Mouse (Mus musculus) stomach, embryonic 14.5 days (tissue): ENCODE measurements at regions not wholly inside any gene's neighbourhood (a gene's known extent, or its start where the extent isn't known, plus 50 kb on each side); places are given as distances from the start of the nearest gene placed in this dataset.

Experiments
- ATAC-seq: fragments of 200-750 bp; cut with Nextera tagmentation; 2 replicates; pipeline ENCODE4 v1.8.0; 2017; ENCODE audit warnings: low read depth, moderate TSS enrichment; ENCODE audit not compliant: insufficient number of reproducible peaks, insufficient read depth, low FRiP score
- H3K27ac ChIP-seq: fragments of 300-500 bp; sonication (generic); 2 replicates; pipeline ENCODE4 v1.5.1; 2014; ENCODE audit warnings: mild to moderate bottlenecking, low read length, moderate library complexity, mixed read lengths
- H3K27me3 ChIP-seq: fragments of 300-500 bp; sonication (generic); 2 replicates; pipeline ENCODE4 v1.6.1; 2014; ENCODE audit warnings: low read length, control low read depth, mixed read lengths; ENCODE audit not compliant: control insufficient read depth, insufficient read depth
- H3K36me3 ChIP-seq: fragments of 300-500 bp; sonication (generic); 2 replicates; pipeline ENCODE4 v1.6.1; 2014; ENCODE audit warnings: mild to moderate bottlenecking, control low read depth, low read length, moderate library complexity, mixed read lengths; ENCODE audit not compliant: control insufficient read depth, insufficient read depth
- H3K4me1 ChIP-seq: fragments of 300-500 bp; sonication (generic); 2 replicates; pipeline ENCODE4 v1.6.1; 2014; ENCODE audit warnings: low read length, control low read depth, mixed read lengths; ENCODE audit not compliant: control insufficient read depth, insufficient read depth
- H3K4me2 ChIP-seq: fragments of 300-500 bp; sonication (generic); replicated peaks from 2 replicates; pipeline ENCODE4 v1.6.1; 2014; ENCODE audit warnings: low read depth, low read length, control low read depth
- H3K4me3 ChIP-seq: fragments of 300-500 bp; sonication (generic); 2 replicates; pipeline ENCODE4 v1.5.1; 2014; ENCODE audit warnings: low read depth, low read length, control low read depth
- H3K9ac ChIP-seq: fragments of 300-500 bp; sonication (generic); replicated peaks from 2 replicates; pipeline ENCODE4 v1.6.1; 2014; ENCODE audit warnings: low read depth, mild to moderate bottlenecking, control low read depth, low read length, moderate library complexity, mixed read lengths
- H3K9me3 ChIP-seq: fragments of 300-500 bp; sonication (generic); 2 replicates; pipeline ENCODE4 v1.6.1; 2016; ENCODE audit warnings: low read depth, low read length, control low read depth; ENCODE audit not compliant: control insufficient read depth
- WGBS: fragments of 180-500 bp; shearing (Covaris S2); extraction: QIAGEN DNeasy Blood & Tissue Kit; methylation state at CpG from one replicate; pipeline ENCODE4 v1.1.7; 2014; 5-methylcytosine and 5-hydroxymethylcytosine counted together

- Histone ChIP-seq H3K4me1 (peaks cover 5% of the 10 kb centered on the region; the same call in 1 of the 2 replicates), H3K36me3 (no peaks in the 10 kb centered on the region), H3K27me3 (no peaks in the 10 kb centered on the region), H3K27ac (no peak overlapping the region), H3K4me2 (no peak overlapping the region), H3K9ac (no peak overlapping the region), H3K9me3 (no peaks in the 10 kb centered on the region), H3K4me3 (no peak overlapping the region)
- WGBS: 93% methylated on average over 4 of the region's 4 CpGs
- ATAC-seq: no peak
Observed at GRCm38 (mm10) chr3:9349822-9350221, 260.1 kb downstream of the Zfp704 start.

GRCm38 (mm10) chr3:9347446-9347860 is 262.4 kb downstream of the Zfp704 start:
- no peaks in the 10 kb centered on the region for H3K36me3 ChIP-seq
- peak; percentile 71; the same call in 1 of the 2 replicates for ATAC-seq
- H3K27me3 ChIP-seq: no peaks in the 10 kb centered on the region
- peak overlapping the region; percentile 36 for H3K4me3 ChIP-seq
- H3K4me1 ChIP-seq: peaks cover 5% of the 10 kb centered on the region; the same call in 1 of the 2 replicates
- H3K9ac ChIP-seq: no peak overlapping the region; the same call in 1 of the 2 replicates
- H3K9me3 ChIP-seq: no peaks in the 10 kb centered on the region
- 5% methylated on average over 15 of the region's 15 CpGs for WGBS
- H3K4me2 ChIP-seq: peak overlapping the region; percentile 87
- H3K27ac ChIP-seq: no peak overlapping the region

- peaks cover 5% of the 10 kb centered on the region; the same call in 1 of the 2 replicates for H3K4me1 ChIP-seq
- no peak overlapping the region for H3K27ac ChIP-seq
- H3K4me3 ChIP-seq: peak overlapping the region; percentile 36
- ATAC-seq: peak; percentile 71; the same call in 1 of the 2 replicates
- no peaks in the 10 kb centered on the region for H3K9me3 ChIP-seq
- no peaks in the 10 kb centered on the region for H3K36me3 ChIP-seq
- under 1% methylated on average over 24 of the region's 27 CpGs for WGBS
- H3K27me3 ChIP-seq: no peaks in the 10 kb centered on the region
- no peak overlapping the region for H3K9ac ChIP-seq
- peak overlapping the region; percentile 87 for H3K4me2 ChIP-seq
Observed at GRCm38 (mm10) chr3:9346857-9347445, 262.9 kb downstream of the Zfp704 start.

- no peak overlapping the region for H3K27ac ChIP-seq
- no peaks in the 10 kb centered on the region for H3K9me3 ChIP-seq
- no peak for ATAC-seq
- H3K27me3 ChIP-seq: no peaks in the 10 kb centered on the region
- WGBS: 9% methylated on average over 13 of the region's 13 CpGs
- no peak overlapping the region for H3K9ac ChIP-seq
- peak overlapping the region; percentile 87 for H3K4me2 ChIP-seq
- peaks cover 5% of the 10 kb centered on the region; the same call in 1 of the 2 replicates for H3K4me1 ChIP-seq
- H3K36me3 ChIP-seq: no peaks in the 10 kb centered on the region
- peak overlapping the region; percentile 36 for H3K4me3 ChIP-seq
Observed at GRCm38 (mm10) chr3:9346356-9346755, 263.5 kb downstream of the Zfp704 start.

GRCm38 (mm10) chr3:9345885-9346284 is 264.0 kb downstream of the Zfp704 start:
- H3K27ac ChIP-seq: no peak overlapping the region
- no peak for ATAC-seq
- no peaks in the 10 kb centered on the region for H3K36me3 ChIP-seq
- peak overlapping the region; percentile 87 for H3K4me2 ChIP-seq
- peaks cover 5% of the 10 kb centered on the region; the same call in 1 of the 2 replicates for H3K4me1 ChIP-seq
- no peak overlapping the region for H3K9ac ChIP-seq
- peak overlapping the region; percentile 36; the same call in 1 of the 2 replicates for H3K4me3 ChIP-seq
- no peaks in the 10 kb centered on the region for H3K27me3 ChIP-seq
- no peaks in the 10 kb centered on the region for H3K9me3 ChIP-seq
- WGBS: 40% methylated on average over 9 of the region's 9 CpGs

GRCm38 (mm10) chr3:9343586-9343985 is 266.3 kb downstream of the Zfp704 start:
- H3K4me1 ChIP-seq: peaks cover 5% of the 10 kb centered on the region; the same call in 1 of the 2 replicates
- H3K36me3 ChIP-seq: no peaks in the 10 kb centered on the region
- H3K4me2 ChIP-seq: no peak overlapping the region
- no peak overlapping the region for H3K27ac ChIP-seq
- H3K27me3 ChIP-seq: no peaks in the 10 kb centered on the region
- 11% methylated on average over 4 of the region's 4 CpGs for WGBS
- no peak overlapping the region for H3K9ac ChIP-seq
- no peak for ATAC-seq
- no peak overlapping the region for H3K4me3 ChIP-seq
- no peaks in the 10 kb centered on the region for H3K9me3 ChIP-seq

GRCm38 (mm10) chr3:9342167-9342566 is 267.7 kb downstream of the Zfp704 start:
- no peaks in the 10 kb centered on the region for H3K4me1 ChIP-seq
- no peaks in the 10 kb centered on the region for H3K9me3 ChIP-seq
- 86% methylated on average over 3 of the region's 3 CpGs for WGBS
- H3K27me3 ChIP-seq: no peaks in the 10 kb centered on the region
- ATAC-seq: no peak
- H3K36me3 ChIP-seq: no peaks in the 10 kb centered on the region
- H3K4me2 ChIP-seq: no peak overlapping the region
- H3K27ac ChIP-seq: no peak overlapping the region
- no peak overlapping the region for H3K9ac ChIP-seq
- no peak overlapping the region for H3K4me3 ChIP-seq

GRCm38 (mm10) chr3:9341657-9342056 is 268.2 kb downstream of the Zfp704 start:
- Histone ChIP-seq H3K27ac (no peak overlapping the region), H3K4me2 (no peak overlapping the region), H3K4me3 (no peak overlapping the region), H3K4me1 (no peaks in the 10 kb centered on the region), H3K9ac (no peak overlapping the region), H3K27me3 (no peaks in the 10 kb centered on the region), H3K36me3 (no peaks in the 10 kb centered on the region), H3K9me3 (no peaks in the 10 kb centered on the region)
- ATAC-seq: no peak
- WGBS: 56% methylated on average over 5 of the region's 5 CpGs

GRCm38 (mm10) chr3:9341244-9341643 is 268.6 kb downstream of the Zfp704 start:
- WGBS: 26% methylated on average over 4 of the region's 4 CpGs
- no peaks in the 10 kb centered on the region for H3K36me3 ChIP-seq
- ATAC-seq: no peak
- H3K4me2 ChIP-seq: 0 out of 2 replicates have a peak overlapping the region, but pooled peaks have one; percentile 42
- no peak overlapping the region for H3K9ac ChIP-seq
- H3K27ac ChIP-seq: no peak overlapping the region
- H3K27me3 ChIP-seq: no peaks in the 10 kb centered on the region
- H3K4me3 ChIP-seq: no peak overlapping the region
- H3K4me1 ChIP-seq: no peaks in the 10 kb centered on the region
- no peaks in the 10 kb centered on the region for H3K9me3 ChIP-seq
